Mouse (Mus musculus) heart, embryonic 16.5 days (tissue): ENCODE data around the gene Egfem1. TPM values are rescaled to one million over a fixed set of nuclear protein-coding genes. Genes with fewer than 3 reads are reported as not detected.

Source experiments
- ATAC-seq: fragments of 200-750 bp; cut with Nextera tagmentation; replicated peaks from 2 replicates; pipeline ENCODE4 v1.8.0; 2017; ENCODE audit warnings: moderate number of reproducible peaks; ENCODE audit not compliant: insufficient read depth, low FRiP score; ENCODE audit errors: extremely low read depth
- H3K27ac ChIP-seq: fragments of 300-500 bp; sonication (generic); 2 replicates; pipeline ENCODE4 v1.5.1; 2014; ENCODE audit warnings: mild to moderate bottlenecking, low read length, control low read depth, moderate library complexity
- H3K27me3 ChIP-seq: fragments of 300-500 bp; sonication (generic); 2 replicates; pipeline ENCODE4 v1.6.1; 2014; ENCODE audit warnings: low read length, mixed read lengths; ENCODE audit not compliant: control insufficient read depth, insufficient read depth
- H3K36me3 ChIP-seq: fragments of 300-500 bp; sonication (generic); 2 replicates; pipeline ENCODE4 v1.6.1; 2014; ENCODE audit not compliant: control insufficient read depth, insufficient read depth
- H3K4me1 ChIP-seq: fragments of 300-500 bp; sonication (generic); 2 replicates; pipeline ENCODE4 v1.6.1; 2014; ENCODE audit warnings: low read length, mixed read lengths; ENCODE audit not compliant: control insufficient read depth, insufficient read depth
- H3K4me2 ChIP-seq: fragments of 300-500 bp; sonication (generic); 2 replicates; pipeline ENCODE4 v1.6.1; 2014; ENCODE audit warnings: low read depth, mild to moderate bottlenecking, control low read depth, low read length
- H3K4me3 ChIP-seq: fragments of 300-500 bp; sonication (generic); 2 replicates; pipeline ENCODE4 v1.5.1; 2014; ENCODE audit warnings: mild to moderate bottlenecking, control low read depth, low read length
- H3K9ac ChIP-seq: fragments of 300-500 bp; sonication (generic); 2 replicates; pipeline ENCODE4 v1.6.1; 2014; ENCODE audit warnings: low read length, control low read depth
- H3K9me3 ChIP-seq: fragments of 300-500 bp; sonication (generic); replicated peaks from 2 replicates; pipeline ENCODE4 v1.6.1; 2016; ENCODE audit warnings: low read length; ENCODE audit not compliant: control insufficient read depth
- WGBS: fragments of 180-500 bp; shearing (Covaris S2); extraction: QIAGEN DNeasy Blood & Tissue Kit; methylation state at CpG from one replicate; pipeline ENCODE4 v1.1.7; 2014; 5-methylcytosine and 5-hydroxymethylcytosine counted together
- polyA plus RNA-seq: library from polyadenylated mRNA; unstranded; fragments of >200 nt; fragmentation: Nextera tagmentation; extraction: Ambion mirVana; gene quantifications from 2 replicates; pipeline ENCODE4 v1.2.1, GENCODE M21; 2015

Gene Egfem1
- polyA plus RNA-seq, result 0.95 and 2.3 TPM in 2 replicates

- ATAC-seq, result no peak
- 8% methylated on average over 12 of the region's 12 CpGs for WGBS
- peaks cover 48% of the 10 kb centered on the region for H3K27me3 ChIP-seq
These were observed at the start of gene Egfem1 for GRCm38 (mm10) chr3:29081952-29082295. Gene Egfem1, plus strand, starts transcription at chr3:29082023.

GRCm38 (mm10) chr3:29033107-29033506 lies 48.7 kb upstream of the Egfem1 start:
- WGBS, result 66% methylated on average over 2 of the region's 2 CpGs
- H3K27me3 ChIP-seq, result 0 out of 2 replicates have a peak, but pooled peaks cover 4% of the 10 kb centered on the region
- no peak overlapping the region for H3K4me3 ChIP-seq
- no peaks in the 10 kb centered on the region for H3K9me3 ChIP-seq
- H3K4me2 ChIP-seq, result no peak overlapping the region
- no peak for ATAC-seq
- no peaks in the 10 kb centered on the region for H3K4me1 ChIP-seq
- H3K27ac ChIP-seq, result no peak overlapping the region
- H3K9ac ChIP-seq, result no peak overlapping the region
- no peaks in the 10 kb centered on the region for H3K36me3 ChIP-seq

More at GRCm38 (mm10) chr3:29081952-29082295, at the start of gene Egfem1:
- H3K4me2 ChIP-seq, result peak within 1 kb of the TSS; percentile 88
- no peak within 1 kb of the TSS for H3K27ac ChIP-seq
- no peaks in the 10 kb centered on the region for H3K9me3 ChIP-seq
- peaks cover 6% of the 10 kb centered on the region; the same call in 1 of the 2 replicates for H3K4me1 ChIP-seq
- H3K36me3 ChIP-seq, result no peaks in the 10 kb centered on the region
- peak within 1 kb of the TSS; percentile 59 for H3K4me3 ChIP-seq
- peak within 1 kb of the TSS; percentile 38; the same call in 1 of the 2 replicates for H3K9ac ChIP-seq

- no peaks in the 10 kb centered on the region for H3K4me1 ChIP-seq
- no peak for ATAC-seq
- 0 out of 2 replicates have a peak, but pooled peaks cover 4% of the 10 kb centered on the region for H3K27me3 ChIP-seq
- no peak overlapping the region for H3K4me2 ChIP-seq
- peaks cover 3% of the 10 kb centered on the region; the same call in 1 of the 2 replicates for H3K9me3 ChIP-seq
- H3K36me3 ChIP-seq, result no peaks in the 10 kb centered on the region
- 6% methylated on average over 3 of the region's 3 CpGs for whole genome bisulfite sequencing
- H3K27ac ChIP-seq, result no peak overlapping the region
- no peak overlapping the region for H3K4me3 ChIP-seq
- no peak overlapping the region for H3K9ac ChIP-seq
These were observed 45.7 kb upstream of the Egfem1 start for GRCm38 (mm10) chr3:29036146-29036545.

- Histone ChIP-seq H3K27ac (no peak overlapping the region), H3K9ac (no peak overlapping the region), H3K36me3 (no peaks in the 10 kb centered on the region), H3K4me1 (no peaks in the 10 kb centered on the region), H3K4me3 (no peak overlapping the region), H3K9me3 (peaks cover 3% of the 10 kb centered on the region; the same call in 1 of the 2 replicates), H3K4me2 (no peak overlapping the region), H3K27me3 (0 out of 2 replicates have a peak, but pooled peaks cover 4% of the 10 kb centered on the region)
- no peak for ATAC-seq
These were observed 45.2 kb upstream of the Egfem1 start for GRCm38 (mm10) chr3:29036620-29037019.

- 86% methylated on average over 7 of the region's 7 CpGs for WGBS
- no peak overlapping the region for H3K4me3 ChIP-seq
- no peak overlapping the region for H3K9ac ChIP-seq
- 0 out of 2 replicates have a peak, but pooled peaks cover 4% of the 10 kb centered on the region for H3K27me3 ChIP-seq
- H3K27ac ChIP-seq, result no peak overlapping the region
- peaks cover 3% of the 10 kb centered on the region; the same call in 1 of the 2 replicates for H3K9me3 ChIP-seq
- no peaks in the 10 kb centered on the region for H3K36me3 ChIP-seq
- no peak overlapping the region for H3K4me2 ChIP-seq
- no peak for ATAC-seq
- no peaks in the 10 kb centered on the region for H3K4me1 ChIP-seq
These were observed 41.8 kb upstream of the Egfem1 start for GRCm38 (mm10) chr3:29040064-29040463.

- H3K27me3 ChIP-seq, result no peaks in the 10 kb centered on the region
- H3K27ac ChIP-seq, result no peak overlapping the region
- H3K4me2 ChIP-seq, result no peak overlapping the region
- no peaks in the 10 kb centered on the region for H3K4me1 ChIP-seq
- WGBS, result 70% methylated on average over 5 of the region's 5 CpGs
- no peak overlapping the region for H3K9ac ChIP-seq
- no peaks in the 10 kb centered on the region for H3K36me3 ChIP-seq
- no peak for ATAC-seq
- H3K9me3 ChIP-seq, result no peaks in the 10 kb centered on the region
- H3K4me3 ChIP-seq, result no peak overlapping the region
These were observed 35.5 kb upstream of the Egfem1 start for GRCm38 (mm10) chr3:29046281-29046680.

GRCm38 (mm10) chr3:29047273-29047932 lies 34.4 kb upstream of the Egfem1 start:
- H3K9me3 ChIP-seq, result no peaks in the 10 kb centered on the region
- H3K4me2 ChIP-seq, result no peak overlapping the region
- no peak for ATAC-seq
- WGBS, result 59% methylated on average over 14 of the region's 14 CpGs
- H3K36me3 ChIP-seq, result no peaks in the 10 kb centered on the region
- H3K4me1 ChIP-seq, result no peaks in the 10 kb centered on the region
- no peaks in the 10 kb centered on the region for H3K27me3 ChIP-seq
- no peak overlapping the region for H3K4me3 ChIP-seq
- H3K27ac ChIP-seq, result no peak overlapping the region
- H3K9ac ChIP-seq, result no peak overlapping the region

- WGBS, result 67% methylated on average over 4 of the region's 4 CpGs
- ATAC-seq, result no peak
- no peaks in the 10 kb centered on the region for H3K9me3 ChIP-seq
These were observed 18.7 kb upstream of the Egfem1 start for GRCm38 (mm10) chr3:29063156-29063555.

GRCm38 (mm10) chr3:29068428-29069098 lies 13.3 kb upstream of the Egfem1 start:
- Histone ChIP-seq H3K4me3 (no peak overlapping the region), H3K27me3 (no peaks in the 10 kb centered on the region), H3K9ac (no peak overlapping the region), H3K36me3 (no peaks in the 10 kb centered on the region), H3K4me1 (no peaks in the 10 kb centered on the region), H3K27ac (no peak overlapping the region), H3K4me2 (no peak overlapping the region), H3K9me3 (no peaks in the 10 kb centered on the region)
- ATAC-seq, result no peak
- WGBS, result 71% methylated on average over 6 of the region's 6 CpGs

More at GRCm38 (mm10) chr3:29063156-29063555, 18.7 kb upstream of the Egfem1 start:
- Histone ChIP-seq H3K4me3 (no peak overlapping the region), H3K27ac (no peak overlapping the region), H3K4me2 (no peak overlapping the region), H3K27me3 (no peaks in the 10 kb centered on the region), H3K4me1 (no peaks in the 10 kb centered on the region), H3K9ac (no peak overlapping the region), H3K36me3 (no peaks in the 10 kb centered on the region)
